Mouse (Mus musculus) brain, embryonic 14.5 days (tissue): Measurements from ENCODE around the gene Tjap1.

Experiments
- CTCF ChIP-seq: fragments of 200-500 bp; IDR thresholded peaks from 2 replicates; pipeline ENCODE4 v1.5.1; 2012; ENCODE audit warnings: inconsistent platforms, mild to moderate bottlenecking, moderate library complexity, borderline replicate concordance; ENCODE audit not compliant: insufficient read depth, insufficient read length; ENCODE audit errors: extremely low read depth
- POLR2A ChIP-seq: fragments of 200-500 bp; IDR thresholded peaks from 2 replicates; pipeline ENCODE4 v1.6.1; 2012; ENCODE audit warnings: mild to moderate bottlenecking, inconsistent platforms, borderline replicate concordance; ENCODE audit not compliant: poor library complexity, insufficient read depth, insufficient read length, severe bottlenecking; ENCODE audit errors: extremely low read depth

DNA sequence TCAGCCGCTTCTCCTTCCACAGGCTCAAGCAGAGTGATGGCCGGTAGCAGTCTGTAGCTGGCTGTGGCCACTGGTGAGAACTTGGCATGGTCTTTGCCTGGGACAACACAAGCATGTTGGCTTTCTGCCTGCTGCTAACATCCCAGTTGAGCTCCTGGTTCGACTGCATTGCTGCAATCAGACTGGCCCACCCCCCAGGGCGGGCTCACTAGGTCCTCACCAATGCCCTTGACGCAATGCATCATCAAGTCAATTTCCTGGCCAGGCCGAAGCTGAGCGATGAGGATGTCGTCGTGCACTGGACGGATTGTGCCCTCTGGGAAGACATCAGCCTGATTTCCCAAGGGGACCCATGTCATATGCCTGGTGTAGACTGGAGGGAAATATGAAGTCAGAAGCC, 38.2 kb downstream of the Tjap1 start:
- TF ChIP-seq POLR2A (no peak), CTCF (no peak)
